Mouse (Mus musculus) T-helper 1 cell (primary cell): Measurements from ENCODE around the gene Hnrnph2.

ENCODE experiments used
- in situ Hi-C: fragments of 300-600 bp; cut with MboI, MseI; formaldehyde crosslinking; loops from one replicate; pipeline ENCODE4 v1.15.1; 2025; ENCODE audit warnings: high pct_unique_total_duplicates

The Hnrnph2 gene

DNA sequence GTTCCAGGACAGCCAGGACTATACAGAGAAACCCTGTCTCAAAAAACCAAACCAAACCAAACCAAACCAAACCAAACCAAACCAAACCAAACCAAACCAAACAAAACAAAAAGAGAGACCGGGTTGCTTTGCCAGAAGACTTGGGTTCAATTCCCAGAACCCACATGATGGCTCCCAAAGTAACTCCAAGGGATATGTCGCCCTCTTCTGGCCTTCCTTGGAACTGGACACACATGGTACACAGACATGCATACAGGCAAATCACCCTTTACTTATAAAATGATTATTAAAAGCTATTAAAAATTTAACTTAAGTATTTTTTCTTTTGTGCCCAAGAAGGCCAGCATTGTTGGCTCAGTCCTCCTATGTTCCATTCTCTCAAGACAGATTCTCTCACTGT lies 13.3 kb downstream of the Hnrnph2 start:
- in situ Hi-C loops: no loop called here

GRCm38 (mm10) chrX:134619695-134620094 lies 18.7 kb downstream of the Hnrnph2 start:
- in situ Hi-C loops: loop anchor here (5.0 kb wide), 1 partner anchor 78 kb away; no protein-coding TSS in a partner anchor

DNA sequence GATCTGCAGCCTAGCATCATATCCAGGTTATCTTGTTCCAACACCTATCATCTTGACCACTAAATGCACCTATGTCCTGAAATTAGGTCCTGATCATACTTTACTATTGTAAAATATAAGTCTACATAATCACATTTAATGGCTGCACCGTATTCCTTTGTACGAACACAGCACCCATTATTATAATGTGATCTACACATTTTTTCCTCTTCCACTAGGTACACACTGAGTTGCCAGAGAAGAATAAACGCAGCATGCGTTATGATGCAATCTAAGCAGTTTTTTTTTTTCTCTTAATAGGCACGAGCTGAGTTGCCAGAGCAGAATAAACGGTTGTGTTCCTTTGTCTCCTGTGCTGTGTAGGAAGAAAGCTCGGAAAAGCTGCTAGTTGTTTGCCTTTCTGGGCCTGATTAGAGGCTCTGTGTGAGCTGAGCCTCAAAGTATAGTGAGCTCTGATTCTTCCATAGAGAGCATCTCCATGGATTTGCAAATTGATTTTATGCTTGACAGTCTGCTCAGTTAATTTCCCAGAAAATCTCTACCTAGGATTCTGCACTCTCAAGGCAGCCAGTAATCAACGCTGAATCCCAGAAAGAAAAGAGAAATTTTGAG lies 19.4 kb downstream of the Hnrnph2 start:
- in situ Hi-C loops: no loop called here

DNA sequence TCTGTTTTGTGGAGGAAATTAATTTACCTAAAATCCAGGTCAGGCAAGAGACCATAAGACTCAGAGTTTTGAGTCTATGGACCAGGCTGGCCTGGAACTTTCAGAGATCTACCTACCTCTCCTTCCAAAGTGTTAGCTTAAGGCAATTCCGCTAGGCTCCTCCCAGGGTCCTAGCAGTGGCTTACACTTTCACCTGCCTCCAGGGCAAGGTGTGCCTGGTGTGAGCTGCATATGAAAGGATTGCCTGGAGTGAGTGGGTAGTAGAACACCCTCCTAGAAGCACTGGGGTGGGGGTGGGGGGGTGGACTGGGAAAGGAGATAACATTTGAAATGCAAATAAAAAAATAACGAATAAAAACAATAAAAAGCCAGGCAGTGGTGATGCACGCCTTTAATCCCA lies 20.7 kb downstream of the Hnrnph2 start:
- in situ Hi-C loops: no loop called here

DNA sequence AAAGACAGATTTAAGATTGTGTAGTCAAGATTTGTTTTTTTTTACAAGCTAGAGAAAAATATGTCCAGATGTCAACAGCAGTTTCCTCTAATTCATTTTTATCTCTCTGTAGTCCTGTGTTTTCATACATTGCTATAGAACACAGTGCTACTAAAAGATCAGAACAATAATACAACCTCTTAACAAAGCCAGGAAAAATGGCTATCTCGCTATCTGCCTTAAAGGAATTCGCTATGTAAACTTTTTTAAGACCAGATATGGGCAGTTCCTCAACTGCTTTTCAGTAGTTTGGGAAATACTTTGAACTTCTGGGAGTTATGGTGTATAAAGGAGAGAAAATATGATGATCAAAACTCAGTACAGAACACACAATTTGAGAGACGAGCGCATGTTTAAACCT lies 22.4 kb downstream of the Hnrnph2 start:
- in situ Hi-C loops: no loop called here

GRCm38 (mm10) chrX:134628200-134628599 lies 27.2 kb downstream of the Hnrnph2 start:
- in situ Hi-C loops: no loop called here

- in situ Hi-C loops: loop anchor here (10.0 kb wide), 1 partner anchor 1452 kb away; the partner anchor contains the start of gene Nxf3
These were observed 31.7 kb downstream of the Hnrnph2 start for GRCm38 (mm10) chrX:134632710-134633109.

DNA sequence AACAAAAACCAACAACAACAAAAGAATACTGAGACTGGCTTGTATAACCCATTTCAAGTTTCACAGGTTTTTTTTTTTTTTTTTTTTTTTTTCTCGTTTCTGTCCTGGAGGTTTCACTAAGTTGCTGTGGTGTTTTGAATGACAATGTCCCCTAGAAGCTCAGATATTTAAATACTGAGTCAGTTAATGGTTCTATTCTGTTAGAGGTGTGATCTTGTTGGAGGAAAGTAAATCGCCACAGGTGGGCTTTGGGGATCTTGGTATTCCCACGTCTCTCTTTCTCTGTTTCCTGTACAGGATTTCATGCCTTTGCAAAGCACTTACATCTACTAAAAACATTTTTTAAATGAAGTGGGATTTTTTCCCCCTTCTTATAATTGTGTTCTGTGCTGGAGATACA lies 34.1 kb downstream of the Hnrnph2 start:
- in situ Hi-C loops: loop anchor here (10.0 kb wide), 1 partner anchor 1450 kb away; the partner anchor contains the start of gene Nxf3

- in situ Hi-C loops: loop anchor here (10.0 kb wide), 1 partner anchor 1449 kb away; the partner anchor contains the start of gene Nxf3
These were observed 34.9 kb downstream of the Hnrnph2 start for GRCm38 (mm10) chrX:134635860-134636259.

- in situ Hi-C loops: no loop called here
These were observed 40.2 kb downstream of the Hnrnph2 start for GRCm38 (mm10) chrX:134641000-134641760.

GRCm38 (mm10) chrX:134646338-134646737 lies 45.4 kb downstream of the Hnrnph2 start:
- in situ Hi-C loops: no loop called here

GRCm38 (mm10) chrX:134647421-134647820 lies 46.4 kb downstream of the Hnrnph2 start:
- in situ Hi-C loops: no loop called here

DNA sequence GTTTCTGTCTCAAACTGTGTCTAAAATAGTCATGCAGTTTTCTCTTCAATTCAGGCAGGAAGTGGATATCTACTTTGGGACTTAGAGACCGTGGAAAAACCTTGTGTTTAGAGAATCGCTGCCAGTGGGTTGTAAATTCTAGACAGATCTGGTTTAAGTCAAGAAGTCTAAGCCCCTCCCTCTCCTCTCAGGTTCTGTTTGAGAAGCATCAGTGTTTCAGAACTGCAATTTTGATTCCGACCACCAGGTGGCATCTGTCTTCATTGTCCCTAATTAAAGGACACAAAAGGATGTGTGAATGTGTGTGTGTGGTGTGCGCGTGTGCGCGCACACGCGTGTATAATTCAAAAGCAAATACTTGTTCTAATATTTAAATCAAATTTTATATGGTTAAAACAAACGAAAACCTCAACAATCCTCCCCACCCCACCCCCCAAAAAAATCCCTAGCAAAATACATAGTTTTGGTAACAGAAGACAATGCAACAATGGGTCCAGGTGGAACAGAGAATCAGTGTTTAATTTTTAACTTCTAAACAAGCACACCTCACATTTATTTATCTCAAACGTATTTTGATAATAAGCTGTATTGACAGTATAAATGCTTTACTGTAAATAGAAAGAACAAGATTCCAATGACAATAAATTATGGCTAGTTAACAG lies 47.2 kb downstream of the Hnrnph2 start:
- in situ Hi-C loops: no loop called here

DNA sequence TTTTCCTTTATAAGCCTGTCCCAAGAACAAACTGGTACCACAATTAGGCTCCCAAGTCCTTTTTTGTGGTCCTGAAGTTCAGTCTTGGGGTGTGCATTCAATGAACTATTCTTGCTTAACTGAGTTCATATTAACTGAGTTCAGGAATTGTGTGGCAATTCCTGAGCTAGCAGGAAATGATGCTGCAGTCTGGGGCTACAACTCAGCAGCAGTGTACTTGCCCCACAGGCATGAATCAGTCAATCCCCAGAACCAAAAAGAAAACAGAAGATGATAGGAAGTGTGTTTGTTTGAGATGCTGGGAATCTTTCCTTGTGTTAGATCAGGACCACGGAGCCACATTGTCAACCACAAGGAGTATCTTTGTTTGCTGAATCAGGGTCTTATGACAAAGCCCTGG lies 51.1 kb downstream of the Hnrnph2 start:
- in situ Hi-C loops: no loop called here
